Mouse (Mus musculus) heart, embryonic 12.5 days (tissue): ENCODE data around the gene Tulp1. TPM values are rescaled to one million over a fixed set of nuclear protein-coding genes. Genes with fewer than 3 reads are reported as not detected.
A peak's percentile ranks its signal among the peaks of the same experiment; 100 is the strongest.
"Not testable (repeated sequence)": the region's sequence is repeated elsewhere in the genome, so short reads cannot be mapped to it uniquely, and the experiment has no call there.

ENCODE experiments used
- ATAC-seq: fragments of 200-750 bp; cut with Nextera tagmentation; 2 replicates; pipeline ENCODE4 v1.8.0; 2017; ENCODE audit warnings: moderate TSS enrichment, moderate library complexity; ENCODE audit not compliant: insufficient number of reproducible peaks, low FRiP score
- H3K27ac ChIP-seq: fragments of 300-500 bp; sonication (generic); 2 replicates; pipeline ENCODE4 v1.5.1; 2016; ENCODE audit warnings: mild to moderate bottlenecking, moderate library complexity; ENCODE audit not compliant: poor library complexity, severe bottlenecking
- H3K27me3 ChIP-seq: fragments of 300-500 bp; sonication (generic); replicated peaks from 2 replicates; pipeline ENCODE4 v1.6.1; 2016; ENCODE audit warnings: mild to moderate bottlenecking, moderate library complexity
- H3K36me3 ChIP-seq: fragments of 300-500 bp; sonication (generic); 2 replicates; pipeline ENCODE4 v1.6.1; 2016; ENCODE audit warnings: mild to moderate bottlenecking, moderate library complexity
- H3K4me1 ChIP-seq: fragments of 300-500 bp; sonication (generic); replicated peaks from 2 replicates; pipeline ENCODE4 v1.6.1; 2016; ENCODE audit warnings: mild to moderate bottlenecking
- H3K4me2 ChIP-seq: fragments of 300-500 bp; sonication (generic); 2 replicates; pipeline ENCODE4 v1.6.1; 2016; ENCODE audit warnings: mild to moderate bottlenecking, moderate library complexity
- H3K4me3 ChIP-seq: fragments of 300-500 bp; sonication (generic); 2 replicates; pipeline ENCODE4 v1.5.1; 2016; ENCODE audit warnings: mild to moderate bottlenecking
- H3K9ac ChIP-seq: fragments of 300-500 bp; sonication (generic); 2 replicates; pipeline ENCODE4 v1.6.1; 2016; ENCODE audit warnings: mild to moderate bottlenecking, moderate library complexity
- H3K9me3 ChIP-seq: fragments of 300-500 bp; sonication (generic); replicated peaks from 2 replicates; pipeline ENCODE4 v1.6.1; 2016; ENCODE audit warnings: mild to moderate bottlenecking, moderate library complexity
- WGBS: fragments of 180-500 bp; shearing (Covaris S2); methylation state at CpG from one replicate; pipeline ENCODE4 v1.1.7; 2016; 5-methylcytosine and 5-hydroxymethylcytosine counted together
- polyA plus RNA-seq: library from polyadenylated mRNA; unstranded; fragments of >200 nt; fragmentation: Nextera tagmentation; extraction: Ambion mirVana; gene quantifications from 2 replicates; pipeline ENCODE4 v1.2.1, GENCODE M21; 2016

Gene Tulp1
- polyA plus RNA-seq, 1 experiment from 2014 or later, result 3.7 TPM

GRCm38 (mm10) chr17:28368449-28368848, 3.4 kb upstream of the Tulp1 start:
- WGBS, result 3% methylated on average over 13 of the region's 13 CpGs
- H3K4me1 ChIP-seq, result peaks cover 22% of the 10 kb centered on the region
- ATAC-seq, result no peak
- no peak overlapping the region for H3K9ac ChIP-seq
- H3K27me3 ChIP-seq, result peaks cover 35% of the 10 kb centered on the region
- H3K9me3 ChIP-seq, result no peaks in the 10 kb centered on the region
- H3K4me3 ChIP-seq, result no peak overlapping the region
- H3K4me2 ChIP-seq, result peak overlapping the region; percentile 37; the same call in 1 of the 2 replicates
- no peak overlapping the region for H3K27ac ChIP-seq
- no peaks in the 10 kb centered on the region for H3K36me3 ChIP-seq

GRCm38 (mm10) chr17:28363507-28363906, 1.5 kb downstream of the Tulp1 start:
- peaks cover 35% of the 10 kb centered on the region for H3K4me1 ChIP-seq
- H3K9me3 ChIP-seq, result 0 out of 2 replicates have a peak, but pooled peaks cover 4% of the 10 kb centered on the region
- H3K9ac ChIP-seq, result peak overlapping the region; percentile 65; the same call in 1 of the 2 replicates
- H3K4me2 ChIP-seq, result peak overlapping the region; percentile 74
- peak overlapping the region; percentile 46 for H3K4me3 ChIP-seq
- peaks cover 59% of the 10 kb centered on the region for H3K27me3 ChIP-seq
- ATAC-seq, result no peak
- no peaks in the 10 kb centered on the region for H3K36me3 ChIP-seq
- WGBS, result 15% methylated on average over 6 of the region's 6 CpGs
- no peak overlapping the region for H3K27ac ChIP-seq

- ATAC-seq, result no peak
- H3K9ac ChIP-seq, result peak overlapping the region; percentile 65
- 1% methylated on average over 25 of the region's 25 CpGs for WGBS
- H3K27ac ChIP-seq, result no peak overlapping the region
- peaks cover 32% of the 10 kb centered on the region for H3K4me1 ChIP-seq
- H3K4me3 ChIP-seq, result peak overlapping the region; percentile 46
- peaks cover 66% of the 10 kb centered on the region for H3K27me3 ChIP-seq
- peak overlapping the region; percentile 74 for H3K4me2 ChIP-seq
- no peaks in the 10 kb centered on the region for H3K36me3 ChIP-seq
- 0 out of 2 replicates have a peak, but pooled peaks cover 4% of the 10 kb centered on the region for H3K9me3 ChIP-seq
Observed at GRCm38 (mm10) chr17:28362653-28363292, 2.2 kb downstream of the Tulp1 start.

- Histone ChIP-seq H3K4me3 (peak overlapping the region; percentile 46), H3K9me3 (0 out of 2 replicates have a peak, but pooled peaks cover 4% of the 10 kb centered on the region), H3K4me1 (peaks cover 32% of the 10 kb centered on the region), H3K27ac (no peak overlapping the region), H3K9ac (peak overlapping the region; percentile 65), H3K4me2 (peak overlapping the region; percentile 74), H3K27me3 (peaks cover 73% of the 10 kb centered on the region), H3K36me3 (no peaks in the 10 kb centered on the region)
- no peak for ATAC-seq
- WGBS, result 31% methylated on average over 11 of the region's 11 CpGs
Observed at GRCm38 (mm10) chr17:28361921-28362652, 2.9 kb downstream of the Tulp1 start.

GRCm38 (mm10) chr17:28360531-28361277, 4.3 kb downstream of the Tulp1 start:
- H3K36me3 ChIP-seq, result no peaks in the 10 kb centered on the region
- H3K4me3 ChIP-seq, result no peak overlapping the region
- H3K9ac ChIP-seq, result no peak overlapping the region
- no peak for ATAC-seq
- H3K4me2 ChIP-seq, result no peak overlapping the region
- WGBS, result 74% methylated on average over 9 of the region's 9 CpGs
- peaks cover 72% of the 10 kb centered on the region for H3K27me3 ChIP-seq
- no peak overlapping the region for H3K27ac ChIP-seq
- H3K4me1 ChIP-seq, result peaks cover 37% of the 10 kb centered on the region
- H3K9me3 ChIP-seq, result 0 out of 2 replicates have a peak, but pooled peaks cover 4% of the 10 kb centered on the region

GRCm38 (mm10) chr17:28358576-28359261, 6.3 kb downstream of the Tulp1 start:
- not testable (repeated sequence) for H3K4me3 ChIP-seq, H3K9ac ChIP-seq, ATAC-seq, H3K36me3 ChIP-seq, H3K27ac ChIP-seq, H3K9me3 ChIP-seq
- Histone ChIP-seq H3K4me1 (peaks cover 21% of the 10 kb centered on the region), H3K27me3 (peaks cover 61% of the 10 kb centered on the region), H3K4me2 (peak overlapping the region; percentile 11; the same call in 1 of the 2 replicates)
- WGBS, result 12% methylated on average over 23 of the region's 24 CpGs

- Histone ChIP-seq H3K36me3 (no peaks in the 10 kb centered on the region), H3K4me2 (no peak overlapping the region), H3K9me3 (0 out of 2 replicates have a peak, but pooled peaks cover 4% of the 10 kb centered on the region), H3K9ac (no peak overlapping the region), H3K4me1 (peaks cover 16% of the 10 kb centered on the region), H3K27me3 (peaks cover 64% of the 10 kb centered on the region), H3K27ac (no peak overlapping the region), H3K4me3 (no peak overlapping the region)
- no peak for ATAC-seq
- WGBS, result 74% methylated on average over 12 of the region's 12 CpGs
Observed at GRCm38 (mm10) chr17:28355871-28356270, 9.2 kb downstream of the Tulp1 start.

- no peaks in the 10 kb centered on the region for H3K9me3 ChIP-seq
- 22% methylated on average over 11 of the region's 11 CpGs for WGBS
- ATAC-seq, result no peak
- H3K4me2 ChIP-seq, result peak overlapping the region; percentile 77
- peaks cover 43% of the 10 kb centered on the region for H3K4me1 ChIP-seq
- peaks cover 29% of the 10 kb centered on the region for H3K27me3 ChIP-seq
- H3K4me3 ChIP-seq, result peak overlapping the region; percentile 78; the same call in 1 of the 2 replicates
- H3K36me3 ChIP-seq, result no peaks in the 10 kb centered on the region
- H3K27ac ChIP-seq, result no peak overlapping the region
- no peak overlapping the region for H3K9ac ChIP-seq
Observed at GRCm38 (mm10) chr17:28352018-28352417, 13.0 kb downstream of the Tulp1 start.

GRCm38 (mm10) chr17:28351353-28351890, 13.6 kb downstream of the Tulp1 start:
- H3K9ac ChIP-seq, result peak overlapping the region; percentile 88
- H3K4me1 ChIP-seq, result peaks cover 46% of the 10 kb centered on the region
- H3K27ac ChIP-seq, result peak overlapping the region; percentile 83
- under 1% methylated on average over 29 of the region's 29 CpGs for WGBS
- peak overlapping the region; percentile 77 for H3K4me2 ChIP-seq
- peaks cover 26% of the 10 kb centered on the region; the same call in 1 of the 2 replicates for H3K27me3 ChIP-seq
- no peaks in the 10 kb centered on the region for H3K36me3 ChIP-seq
- H3K4me3 ChIP-seq, result peak overlapping the region; percentile 78
- ATAC-seq, result no peak
- H3K9me3 ChIP-seq, result no peaks in the 10 kb centered on the region
